Mouse (Mus musculus): ENCODE results near the gene Ppp5c. TPM values are rescaled to one million over a fixed set of nuclear protein-coding genes. Genes with fewer than 3 reads are reported as not detected.

Gene Ppp5c
- polyA plus RNA-seq, 1 experiment from 2014 or later: 149 TPM

GRCm38 (mm10) chr7:16980348-16980747 lies 47.4 kb downstream of the Ppp5c start:
- Histone ChIP-seq H3K4me1 (peaks cover 43% of the 10 kb centered on the region), H3K27me3 (ENCODE audit: poor library complexity, severe bottlenecking) (no peaks in the 10 kb centered on the region), H3K9me3 (no peaks in the 10 kb centered on the region), H3K4me3 (peak overlapping the region; percentile 35), H3K27ac (peak overlapping the region; percentile 85), H3K36me3 (replicated peaks) (peaks cover under 1% of the 10 kb centered on the region)
- peak; percentile 49 for DNase-seq (ENCODE audit: extremely low spot score, low spot score)
- WGBS: 17% methylated on average over 12 of the region's 12 CpGs

DNA sequence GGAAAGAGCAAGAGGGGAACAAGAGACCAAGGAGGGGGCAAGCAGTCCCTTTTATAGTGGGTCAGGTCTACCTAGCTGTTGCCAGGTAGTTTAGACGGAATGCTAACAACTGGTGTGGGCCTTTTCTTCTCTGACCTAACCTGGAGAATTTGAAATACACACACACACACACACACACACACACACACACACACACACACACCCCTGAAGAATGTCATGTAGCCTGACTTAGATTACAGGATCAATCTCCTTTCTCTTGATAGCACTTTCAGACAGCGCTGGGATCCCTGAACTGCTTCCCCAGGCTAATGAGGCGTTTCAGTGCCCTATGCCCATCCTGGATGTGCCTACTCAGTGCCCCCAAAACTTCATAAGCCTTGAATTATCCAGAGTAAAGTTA lies 49.1 kb downstream of the Ppp5c start:
- Histone ChIP-seq H3K36me3 (replicated peaks) (no peaks in the 10 kb centered on the region), H3K27me3 (ENCODE audit: poor library complexity, severe bottlenecking) (no peaks in the 10 kb centered on the region), H3K27ac (no peak overlapping the region), H3K4me3 (no peak overlapping the region), H3K9me3 (no peaks in the 10 kb centered on the region), H3K4me1 (peaks cover 35% of the 10 kb centered on the region)
- no peak for DNase-seq (ENCODE audit: extremely low spot score, low spot score)
- 94% methylated on average over 3 of the region's 3 CpGs for WGBS

DNA sequence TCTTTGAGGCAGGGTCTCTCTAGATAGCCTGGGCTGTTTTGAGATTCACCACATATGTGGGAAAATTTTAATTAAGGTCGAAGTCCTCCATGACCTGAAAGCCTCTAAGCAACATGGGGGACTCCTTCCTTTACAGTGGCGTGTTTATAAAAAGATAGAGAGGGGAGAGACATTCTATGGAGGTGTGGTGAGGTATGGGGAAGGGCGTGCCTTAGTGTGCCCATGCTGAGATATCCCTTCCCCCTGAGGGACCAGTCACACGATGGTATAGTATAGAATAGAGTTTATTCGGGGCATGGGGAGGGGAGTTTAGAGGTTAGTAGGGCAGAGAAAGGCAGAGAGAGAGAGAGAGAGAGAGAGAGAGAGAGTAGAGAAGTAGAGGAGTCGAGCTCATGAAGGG lies 49.6 kb downstream of the Ppp5c start:
- Histone ChIP-seq H3K4me3 (no peak overlapping the region), H3K36me3 (replicated peaks) (no peaks in the 10 kb centered on the region), H3K27me3 (ENCODE audit: poor library complexity, severe bottlenecking) (no peaks in the 10 kb centered on the region), H3K9me3 (no peaks in the 10 kb centered on the region), H3K27ac (no peak overlapping the region), H3K4me1 (peaks cover 31% of the 10 kb centered on the region)
- WGBS: 76% methylated on average over 6 of the region's 6 CpGs
- no peak for DNase-seq (ENCODE audit: extremely low spot score, low spot score)

DNA sequence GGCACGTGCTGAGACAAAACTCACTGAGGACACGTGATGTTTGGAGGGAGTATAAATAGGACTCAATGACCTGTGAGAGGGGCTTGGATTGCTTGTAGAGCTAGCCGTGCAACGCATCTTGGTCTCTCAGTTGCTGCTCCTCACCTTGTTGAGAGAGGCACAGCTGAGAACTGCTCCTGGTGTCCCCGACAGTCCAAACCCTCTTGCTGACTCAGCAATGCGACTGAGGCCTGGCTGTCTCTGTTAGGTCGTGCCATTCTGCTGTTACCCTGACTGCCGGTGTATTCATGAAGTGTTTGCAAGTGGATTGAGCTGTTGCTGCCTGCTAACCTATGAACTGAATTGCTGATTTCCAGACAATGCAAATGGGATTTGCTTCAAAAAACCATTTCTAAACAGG lies 51.4 kb downstream of the Ppp5c start:
- 71% methylated on average over 8 of the region's 8 CpGs for WGBS
- H3K27ac ChIP-seq: no peak overlapping the region
- H3K27me3 ChIP-seq (ENCODE audit: poor library complexity, severe bottlenecking): no peaks in the 10 kb centered on the region
- peaks cover 18% of the 10 kb centered on the region for H3K4me1 ChIP-seq
- no peak for DNase-seq (ENCODE audit: extremely low spot score, low spot score)
- no peak overlapping the region for H3K4me3 ChIP-seq
- no peaks in the 10 kb centered on the region for H3K9me3 ChIP-seq
- no peaks in the 10 kb centered on the region for H3K36me3 ChIP-seq (replicated peaks)

GRCm38 (mm10) chr7:16974018-16974417 lies 53.7 kb downstream of the Ppp5c start:
- Histone ChIP-seq H3K4me1 (peaks cover 3% of the 10 kb centered on the region; the same call in 1 of the 2 replicates), H3K27me3 (ENCODE audit: poor library complexity, severe bottlenecking) (no peaks in the 10 kb centered on the region), H3K4me3 (no peak overlapping the region), H3K36me3 (replicated peaks) (no peaks in the 10 kb centered on the region), H3K27ac (no peak overlapping the region), H3K9me3 (peaks cover 8% of the 10 kb centered on the region; the same call in 1 of the 2 replicates)
- 82% methylated on average over 6 of the region's 6 CpGs for WGBS
- DNase-seq (ENCODE audit: extremely low spot score, low spot score): no peak

- Histone ChIP-seq H3K27me3 (ENCODE audit: poor library complexity, severe bottlenecking) (no peaks in the 10 kb centered on the region), H3K36me3 (replicated peaks) (no peaks in the 10 kb centered on the region), H3K4me1 (peaks cover 3% of the 10 kb centered on the region; the same call in 1 of the 2 replicates), H3K9me3 (peaks cover 8% of the 10 kb centered on the region; the same call in 1 of the 2 replicates), H3K27ac (no peak overlapping the region), H3K4me3 (no peak overlapping the region)
- 89% methylated on average over 3 of the region's 3 CpGs for WGBS
- no peak for DNase-seq (ENCODE audit: extremely low spot score, low spot score)
Measured at GRCm38 (mm10) chr7:16971160-16971559, 56.6 kb downstream of the Ppp5c start.

- peaks cover 8% of the 10 kb centered on the region; the same call in 1 of the 2 replicates for H3K9me3 ChIP-seq
- H3K27ac ChIP-seq: no peak overlapping the region
- H3K4me1 ChIP-seq: peaks cover 3% of the 10 kb centered on the region; the same call in 1 of the 2 replicates
- no peaks in the 10 kb centered on the region for H3K36me3 ChIP-seq (replicated peaks)
- no peaks in the 10 kb centered on the region for H3K27me3 ChIP-seq (ENCODE audit: poor library complexity, severe bottlenecking)
- no peak for DNase-seq (ENCODE audit: extremely low spot score, low spot score)
- H3K4me3 ChIP-seq: no peak overlapping the region
- WGBS: 93% methylated on average over 6 of the region's 6 CpGs
Measured at GRCm38 (mm10) chr7:16968414-16968813, 59.3 kb downstream of the Ppp5c start.

DNA sequence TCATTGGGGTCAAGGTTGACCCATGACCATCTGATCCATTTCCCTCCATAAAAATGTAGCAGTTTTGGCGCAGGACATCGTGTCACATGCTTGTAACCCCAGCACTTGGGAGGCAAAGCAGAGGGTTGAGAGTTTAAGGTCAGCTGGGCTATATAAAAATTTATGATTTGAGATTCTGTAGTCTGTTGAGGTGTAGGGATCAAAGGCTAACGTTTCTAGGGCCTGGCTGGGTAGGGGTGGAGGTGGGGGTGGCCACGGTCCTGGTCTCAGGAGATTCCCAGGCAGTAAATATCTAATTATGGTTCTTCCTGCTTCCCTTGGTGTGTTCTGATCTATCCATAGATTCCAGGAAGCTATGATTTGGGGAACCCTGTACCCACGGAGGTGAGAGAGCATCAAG lies 66.0 kb downstream of the Ppp5c start:
- no peak overlapping the region for H3K4me3 ChIP-seq
- peaks cover 3% of the 10 kb centered on the region; the same call in 1 of the 2 replicates for H3K36me3 ChIP-seq (replicated peaks)
- no peak for DNase-seq (ENCODE audit: extremely low spot score, low spot score)
- H3K4me1 ChIP-seq: peaks cover 30% of the 10 kb centered on the region
- WGBS: 88% methylated on average over 5 of the region's 5 CpGs
- peaks cover 10% of the 10 kb centered on the region for H3K27me3 ChIP-seq (ENCODE audit: poor library complexity, severe bottlenecking)
- no peaks in the 10 kb centered on the region for H3K9me3 ChIP-seq
- H3K27ac ChIP-seq: peak overlapping the region; percentile 88; the same call in 1 of the 2 replicates

- 19% methylated on average over 17 of the region's 17 CpGs for WGBS
- H3K36me3 ChIP-seq (replicated peaks): peaks cover 3% of the 10 kb centered on the region; the same call in 1 of the 2 replicates
- H3K27ac ChIP-seq: peak within 1 kb of the TSS; percentile 88
- H3K9me3 ChIP-seq: no peaks in the 10 kb centered on the region
- H3K4me3 ChIP-seq: peak within 1 kb of the TSS; percentile 50
- peak; percentile 96 for DNase-seq (ENCODE audit: extremely low spot score, low spot score)
- peaks cover 10% of the 10 kb centered on the region for H3K27me3 ChIP-seq (ENCODE audit: poor library complexity, severe bottlenecking)
- peaks cover 34% of the 10 kb centered on the region for H3K4me1 ChIP-seq
Measured at GRCm38 (mm10) chr7:16959539-16960187, 68.1 kb downstream of the Ppp5c start, which contains the start of gene Pnmal1. Pnmal1 (plus strand) TSS chr7:16959679.

DNA sequence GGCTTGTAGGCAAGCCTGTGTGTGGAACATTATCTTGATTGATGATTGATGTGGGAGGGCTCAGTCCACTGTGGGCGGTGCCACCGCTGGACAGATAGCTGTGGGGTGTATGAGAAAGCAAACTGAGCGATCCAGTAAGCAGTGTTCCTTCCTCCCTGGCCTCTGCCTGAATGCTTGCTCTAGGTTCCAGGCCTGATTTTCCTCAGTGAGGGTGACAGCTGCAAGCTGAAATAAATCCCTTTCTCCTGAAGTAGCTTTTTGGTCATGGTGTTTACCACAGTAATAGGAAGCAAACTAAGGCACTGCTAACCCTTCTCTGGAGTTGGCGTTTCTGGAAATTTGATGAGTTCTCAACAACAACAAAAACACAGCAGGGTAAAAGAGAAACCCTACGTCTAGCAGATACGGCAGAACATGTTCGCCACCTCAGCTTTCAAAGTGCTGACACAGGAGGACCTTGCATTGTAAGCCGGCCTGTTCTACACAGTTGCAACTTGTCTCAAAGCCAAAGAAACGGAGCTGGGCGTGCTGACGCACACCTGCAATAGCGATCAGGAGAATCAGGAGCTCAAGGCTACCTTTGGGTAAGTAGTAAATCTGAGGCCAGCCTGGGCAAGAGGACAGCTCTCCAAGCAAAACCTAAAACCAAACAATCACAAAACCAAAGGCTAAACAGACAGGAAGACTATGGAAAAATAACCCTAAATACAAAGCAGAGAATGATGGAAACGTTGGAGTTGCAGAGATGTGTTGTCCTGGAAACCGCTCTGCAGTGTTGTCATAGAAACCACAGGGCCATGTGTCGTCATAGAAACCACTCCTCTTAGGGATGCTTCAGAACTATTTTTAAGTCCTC lies 71.1 kb downstream of the Ppp5c start:
- no peak overlapping the region for H3K4me3 ChIP-seq
- no peak for DNase-seq (ENCODE audit: extremely low spot score, low spot score)
- H3K27ac ChIP-seq: no peak overlapping the region
- 76% methylated on average over 15 of the region's 15 CpGs for WGBS
- peaks cover 10% of the 10 kb centered on the region for H3K27me3 ChIP-seq (ENCODE audit: poor library complexity, severe bottlenecking)
- H3K36me3 ChIP-seq (replicated peaks): no peaks in the 10 kb centered on the region; the same call in 1 of the 2 replicates
- H3K4me1 ChIP-seq: peaks cover 34% of the 10 kb centered on the region
- no peaks in the 10 kb centered on the region for H3K9me3 ChIP-seq

- peaks cover 9% of the 10 kb centered on the region for H3K27me3 ChIP-seq (ENCODE audit: poor library complexity, severe bottlenecking)
- H3K4me1 ChIP-seq: peaks cover 36% of the 10 kb centered on the region
- no peaks in the 10 kb centered on the region for H3K9me3 ChIP-seq
- no peak overlapping the region for H3K27ac ChIP-seq
- DNase-seq (ENCODE audit: extremely low spot score, low spot score): no peak
- WGBS: 88% methylated on average over 4 of the region's 4 CpGs
- no peaks in the 10 kb centered on the region for H3K36me3 ChIP-seq (replicated peaks)
- H3K4me3 ChIP-seq: no peak overlapping the region
Measured at GRCm38 (mm10) chr7:16955712-16956111, 72.0 kb downstream of the Ppp5c start.

Data from forebrain, embryonic 10.5 days (tissue).